ENCODE assay signal across 9 mouse cellular contexts in genomic region chr6:72710897-72711507, GRCm38 (mm10).
DNase-seq lines count a peak whose midpoint lies in the region; ATAC-seq lines count a peak whose summit lies in the region.
"Had no signal": no experiment of that assay in that cellular context is flagged by ENCODE, and none has a peak within 500 bp of the region (broad histone marks: within the 10 kb centered on the region; RNA-seq: fewer than 3 reads in every experiment).

No protein-coding gene starts in this region.

- H3K4me2 ChIP-seq in hindbrain, embryonic 12.5 days (replicated peaks) = 0 out of 2 replicates have a peak overlapping the region, but pooled peaks have one; percentile 9
- no peak overlapping the region for H3K4me2 ChIP-seq in liver, embryonic 12.5 days
- H3K4me2 ChIP-seq: liver, embryonic 15.5 days had no signal

- ATAC-seq in frontal cortex, adult (ENCODE audit: low TSS enrichment) = peak; percentile 64
- peak; percentile 57 for ATAC-seq in hindbrain, embryonic 12.5 days (ENCODE audit: low FRiP score)
- no peak for ATAC-seq in liver, embryonic 12.5 days

- no peak for DNase-seq in frontal cortex, postnatal 25 days (ENCODE audit: low spot score in 2 of 2)
- peak; percentile 24 for DNase-seq in 3T3-L1 (ENCODE audit: low read depth, low spot score)
- DNase-seq in midbrain, embryonic 10.5 days (ENCODE audit: low spot score) = peak; percentile 37
- DNase-seq in gastrocnemius, postnatal 14 days = no peak
- DNase-seq in cerebellum, adult 9-11 months = no peak

- H3K9me3 ChIP-seq in hindbrain, embryonic 12.5 days (replicated peaks) = no peaks in the 10 kb centered on the region
- H3K9me3 ChIP-seq in midbrain, embryonic 10.5 days (replicated peaks) = no peaks in the 10 kb centered on the region
- H3K9me3 ChIP-seq in liver, embryonic 12.5 days (replicated peaks) = no peaks in the 10 kb centered on the region
- H3K9me3 ChIP-seq: liver, embryonic 15.5 days had no signal

- H3K4me3 ChIP-seq in hindbrain, embryonic 12.5 days = no peak overlapping the region
- H3K4me3 ChIP-seq in midbrain, embryonic 10.5 days = 0 out of 2 replicates have a peak overlapping the region, but pooled peaks have one; percentile 7
- H3K4me3 ChIP-seq in liver, embryonic 12.5 days = no peak overlapping the region
- H3K4me3 ChIP-seq: liver, embryonic 15.5 days had no signal

- no peak overlapping the region for H3K9ac ChIP-seq in hindbrain, embryonic 12.5 days
- no peak overlapping the region for H3K9ac ChIP-seq in liver, embryonic 12.5 days
- H3K9ac ChIP-seq: liver, embryonic 15.5 days had no signal

- WGBS in hindbrain, embryonic 12.5 days = 46% methylated on average over 10 of the region's 10 CpGs
- WGBS in midbrain, embryonic 10.5 days = 60% methylated on average over 10 of the region's 10 CpGs
- WGBS in liver, embryonic 12.5 days (ENCODE audit: insufficient replicate concordance) = 63% methylated on average over 10 of the region's 10 CpGs

- intact Hi-C loops in gastrocnemius, postnatal 14 days (cut with DNase I; ENCODE audit: low total_unique reads) = no loop called here

- peaks cover 3% of the 10 kb centered on the region; the same call in 1 of the 2 replicates for H3K27me3 ChIP-seq in hindbrain, embryonic 12.5 days
- H3K27me3 ChIP-seq in midbrain, embryonic 10.5 days (ENCODE audit: low read depth, poor library complexity, severe bottlenecking) = peaks cover 30% of the 10 kb centered on the region
- no peaks in the 10 kb centered on the region for H3K27me3 ChIP-seq in liver, embryonic 12.5 days (replicated peaks)
- H3K27me3 ChIP-seq: liver, embryonic 15.5 days had no signal

- H3K27ac ChIP-seq in hindbrain, embryonic 12.5 days = peak overlapping the region; percentile 73
- peak overlapping the region; percentile 81 for H3K27ac ChIP-seq in midbrain, embryonic 10.5 days (replicated peaks)
- no peak overlapping the region; the same call in 1 of the 2 replicates for H3K27ac ChIP-seq in liver, embryonic 12.5 days
- H3K27ac ChIP-seq: liver, embryonic 15.5 days had no signal

- H3K36me3 ChIP-seq in hindbrain, embryonic 12.5 days = no peaks in the 10 kb centered on the region
- no peaks in the 10 kb centered on the region for H3K36me3 ChIP-seq in midbrain, embryonic 10.5 days
- no peaks in the 10 kb centered on the region for H3K36me3 ChIP-seq in liver, embryonic 12.5 days
- H3K36me3 ChIP-seq: liver, embryonic 15.5 days had no signal

- peaks cover 51% of the 10 kb centered on the region for H3K4me1 ChIP-seq in hindbrain, embryonic 12.5 days
- peaks cover 53% of the 10 kb centered on the region for H3K4me1 ChIP-seq in midbrain, embryonic 10.5 days
- 0 out of 2 replicates have a peak, but pooled peaks cover 3% of the 10 kb centered on the region for H3K4me1 ChIP-seq in liver, embryonic 12.5 days

Comparison
In these comparisons a context has a peak if more than half of its experiments do, and no peak if none do; other contexts are left out.
1. DNase-seq: peak in 3T3-L1 (single experiment) and midbrain, embryonic 10.5 days (single experiment); none in frontal cortex, postnatal 25 days (0 of 2), gastrocnemius, postnatal 14 days (single experiment) and cerebellum, adult 9-11 months (single experiment).